Mouse (Mus musculus) urinary bladder, adult 2 months (tissue): Measurements from ENCODE around the gene Osbpl2. TPM values are rescaled to one million over a fixed set of nuclear protein-coding genes. Genes with fewer than 3 reads are reported as not detected.
"Not testable (repeated sequence)": the region's sequence is repeated elsewhere in the genome, so short reads cannot be mapped to it uniquely, and the experiment has no call there.

Experiments used
- DNase-seq: peaks from one replicate; pipeline ENCODE4 v3.0.0; 2022; ENCODE audit warnings: low spot score
- polyA plus RNA-seq: library from polyadenylated mRNA; depleted of rRNA; stranded (reverse); fragments of >200 nt; gene quantifications from 2 replicates; pipeline ENCODE4 v1.2.3, GENCODE M21; 2012

The Osbpl2 gene
- polyA plus RNA-seq, 1 experiment = 92.1 TPM

- DNase-seq = no peak
Measured at GRCm38 (mm10) chr2:180154796-180155195, 35.7 kb downstream of the Osbpl2 start.

DNA sequence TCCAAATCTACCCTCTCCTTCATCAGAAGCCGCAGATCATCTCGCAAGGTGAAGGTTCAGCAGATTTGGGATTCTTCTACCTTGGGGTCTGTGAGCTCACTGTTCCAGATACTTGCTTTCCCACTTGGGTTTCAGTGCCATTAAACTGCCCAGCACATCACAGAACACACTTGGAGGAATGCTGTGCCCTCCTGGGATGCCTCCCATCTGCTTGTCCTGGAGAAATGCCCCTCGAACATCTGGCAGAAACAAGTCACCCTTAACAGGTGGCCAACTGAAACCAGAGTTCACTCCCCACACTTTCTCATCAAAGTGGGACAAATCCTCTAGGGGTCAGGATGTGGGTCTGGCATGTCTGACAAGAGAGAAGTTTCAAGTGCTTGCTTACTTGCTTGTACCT lies 39.5 kb downstream of the Osbpl2 start:
- no peak for DNase-seq

- no peak for DNase-seq
Measured at GRCm38 (mm10) chr2:180165855-180166254, 46.7 kb downstream of the Osbpl2 start.

DNA sequence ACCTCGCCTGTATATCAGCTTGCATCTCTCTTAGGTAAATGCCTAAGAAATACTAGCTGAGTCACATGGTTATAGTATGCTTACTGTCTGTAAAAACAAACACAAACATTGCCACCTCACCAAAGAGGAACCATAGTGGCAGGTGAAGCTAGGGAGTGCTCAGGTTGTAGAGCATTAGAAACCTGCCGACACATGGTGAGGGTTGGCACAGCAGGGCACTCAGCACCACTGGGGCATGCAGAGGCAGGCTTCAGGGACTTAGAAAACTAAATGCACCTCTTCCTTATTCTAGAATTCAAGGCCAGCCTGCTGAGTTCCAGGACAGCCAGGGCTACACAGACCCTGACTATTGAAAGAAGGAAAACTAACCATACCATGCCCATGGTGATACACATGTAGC lies 47.8 kb downstream of the Osbpl2 start:
- no peak for DNase-seq

DNA sequence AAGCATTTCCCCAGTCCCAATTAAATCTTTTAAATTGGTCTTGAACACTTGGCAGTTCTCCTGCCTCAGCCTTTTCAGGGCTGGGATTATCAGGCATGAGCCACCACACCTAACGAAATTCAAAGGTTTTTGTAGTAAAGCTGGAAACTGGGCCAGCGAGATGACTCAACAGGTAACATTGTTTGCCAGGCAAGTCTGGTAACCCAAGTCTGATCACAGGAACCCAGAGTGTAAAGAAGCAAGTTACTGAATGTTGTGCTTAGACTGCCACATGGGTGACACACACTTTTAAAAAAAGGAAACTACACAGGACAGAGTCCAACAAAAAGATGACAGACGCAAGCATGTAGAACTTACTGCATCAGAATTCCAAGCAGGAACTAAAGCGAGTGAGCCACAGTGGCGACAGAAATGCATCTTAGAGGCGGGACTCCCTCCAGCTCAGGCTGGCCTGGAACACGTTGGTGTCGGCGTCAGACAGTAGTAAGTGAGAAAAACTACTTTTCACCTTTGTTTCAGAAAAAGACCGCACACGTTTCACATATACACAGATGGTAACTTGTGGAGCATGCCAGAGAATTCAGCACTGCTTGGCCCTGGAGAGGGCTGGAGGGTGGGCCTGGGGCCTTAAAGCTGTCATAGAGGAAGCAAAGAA lies 51.2 kb downstream of the Osbpl2 start:
- DNase-seq = no peak

GRCm38 (mm10) chr2:180170806-180171521 lies 51.9 kb downstream of the Osbpl2 start, which contains the start of gene Adrm1:
TSS of gene Adrm1 (plus strand) at chr2:180171485.
- DNase-seq = peak; percentile 98

DNA sequence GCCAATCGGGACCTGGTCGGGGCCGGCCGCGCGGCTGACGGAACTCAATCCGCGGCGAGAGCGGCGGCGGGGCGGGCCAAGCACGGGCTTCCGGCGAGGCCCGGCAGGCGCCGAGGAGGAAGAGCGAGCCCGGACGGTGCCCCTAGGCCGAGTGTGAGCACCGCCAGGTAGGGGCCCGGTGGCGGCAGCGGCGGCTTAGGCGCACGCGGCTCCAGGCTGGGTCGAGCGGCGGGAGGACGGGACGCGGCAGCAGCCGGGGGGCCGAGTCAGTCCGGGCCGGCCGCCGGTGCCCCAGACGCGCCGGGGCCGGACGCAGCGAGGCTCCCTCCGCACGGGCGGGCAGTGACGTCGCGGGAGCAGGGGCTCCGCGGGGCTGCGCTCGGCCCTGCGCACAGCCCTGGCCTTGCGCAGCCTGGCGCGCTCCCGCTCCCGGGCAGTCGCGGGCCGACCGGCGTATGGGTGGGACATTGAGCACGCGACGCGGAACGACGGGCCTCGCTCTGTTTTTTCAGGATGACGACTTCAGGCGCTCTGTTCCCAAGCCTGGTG lies 52.5 kb downstream of the Osbpl2 start:
- no peak for DNase-seq

DNA sequence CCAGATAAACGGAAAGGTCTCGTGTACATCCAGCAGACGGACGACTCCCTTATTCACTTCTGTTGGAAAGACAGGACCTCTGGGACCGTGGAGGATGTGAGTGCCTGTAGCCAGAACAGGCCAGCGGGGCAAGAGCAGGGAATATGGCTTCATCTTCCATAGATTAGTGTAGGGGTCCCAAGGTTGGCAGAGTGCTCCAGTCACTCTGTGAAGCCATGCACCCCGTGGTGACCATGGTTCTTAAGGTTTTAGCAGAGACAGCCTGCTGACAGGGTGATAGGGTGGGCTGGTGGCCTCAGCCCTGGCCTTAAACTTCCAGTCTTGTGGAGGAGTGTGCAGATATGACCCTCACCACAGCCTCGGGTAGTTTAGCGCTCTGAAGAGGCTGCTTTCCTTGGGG lies 53.0 kb downstream of the Osbpl2 start:
- no peak for DNase-seq

GRCm38 (mm10) chr2:180173163-180173562 lies 54.1 kb downstream of the Osbpl2 start:
- no peak for DNase-seq

DNA sequence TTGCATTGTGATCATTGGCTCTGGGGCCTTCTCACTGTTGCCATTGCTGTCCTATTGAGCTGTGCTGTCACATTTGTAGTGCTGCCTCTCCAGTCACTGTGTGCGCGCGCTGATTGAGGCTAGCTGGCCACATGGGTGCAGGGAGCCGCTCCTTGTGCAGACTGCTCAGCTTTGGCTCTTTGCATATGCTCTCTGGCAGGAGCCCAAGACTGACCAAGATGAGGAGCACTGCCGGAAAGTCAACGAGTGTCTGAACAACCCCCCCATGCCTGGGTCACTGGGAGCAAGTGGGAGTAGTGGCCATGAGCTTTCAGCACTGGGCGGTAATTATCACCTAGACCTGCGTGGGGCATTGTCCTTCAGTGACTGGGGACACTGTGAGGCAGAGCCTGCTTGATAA lies 54.6 kb downstream of the Osbpl2 start:
- DNase-seq = not testable (repeated sequence)

DNA sequence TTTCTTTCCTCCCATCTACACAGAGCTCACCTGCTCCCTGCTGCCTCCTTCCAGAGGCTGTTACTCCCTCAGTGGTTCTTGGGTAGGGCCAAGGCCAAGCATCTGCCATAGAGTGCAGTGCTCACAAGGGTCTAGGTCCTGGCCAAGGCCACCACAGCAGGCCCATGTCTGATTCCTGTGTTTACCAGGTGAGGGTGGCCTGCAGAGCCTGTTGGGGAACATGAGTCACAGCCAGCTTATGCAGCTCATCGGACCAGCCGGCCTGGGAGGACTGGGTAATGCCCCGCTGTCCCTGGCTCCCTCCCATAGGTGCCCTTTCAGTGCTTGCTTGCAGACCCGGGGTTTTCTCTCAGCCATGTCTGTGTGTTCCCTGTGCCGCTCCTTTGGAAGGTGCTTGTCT lies 55.0 kb downstream of the Osbpl2 start:
- no peak for DNase-seq

DNA sequence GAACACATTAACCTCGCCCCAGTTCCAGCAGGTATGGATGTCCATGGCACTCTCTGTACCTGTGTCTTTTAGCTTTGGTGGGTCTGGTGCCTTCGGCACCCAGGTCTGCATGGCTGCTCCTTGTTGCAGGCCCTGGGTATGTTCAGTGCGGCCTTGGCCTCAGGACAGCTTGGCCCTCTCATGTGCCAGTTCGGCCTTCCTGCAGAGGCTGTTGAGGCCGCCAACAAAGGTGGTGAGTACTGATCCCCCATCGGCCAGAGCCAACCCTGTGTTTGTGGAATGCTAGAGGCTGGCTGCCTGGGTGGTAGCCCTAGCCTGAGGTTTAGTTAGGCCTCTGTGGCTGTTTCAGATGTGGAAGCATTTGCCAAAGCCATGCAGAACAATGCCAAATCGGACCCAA lies 56.6 kb downstream of the Osbpl2 start:
- no peak for DNase-seq

- no peak for DNase-seq
Measured at GRCm38 (mm10) chr2:180181542-180181941, 62.4 kb downstream of the Osbpl2 start.

GRCm38 (mm10) chr2:180184011-180184751 lies 65.1 kb downstream of the Osbpl2 start:
- no peak for DNase-seq

DNA sequence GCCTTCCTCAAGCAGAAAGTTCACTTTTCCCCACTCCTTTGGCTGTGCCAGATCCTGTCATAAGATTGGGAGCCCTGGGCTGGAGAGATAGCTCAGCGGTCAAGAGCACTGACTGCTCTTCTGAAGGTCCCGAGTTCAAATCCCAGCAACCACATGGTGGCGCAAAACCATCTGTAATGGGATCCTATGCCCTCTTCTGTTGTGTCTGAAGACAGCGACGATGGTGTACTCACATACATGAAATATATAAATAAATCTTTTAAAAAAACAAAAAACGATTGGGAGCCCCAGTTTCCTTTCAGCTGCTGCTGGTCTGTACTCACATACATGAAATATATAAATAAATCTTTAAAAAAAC lies 65.6 kb downstream of the Osbpl2 start:
- DNase-seq = no peak

GRCm38 (mm10) chr2:180185686-180186085 lies 66.6 kb downstream of the Osbpl2 start:
- DNase-seq = no peak

DNA sequence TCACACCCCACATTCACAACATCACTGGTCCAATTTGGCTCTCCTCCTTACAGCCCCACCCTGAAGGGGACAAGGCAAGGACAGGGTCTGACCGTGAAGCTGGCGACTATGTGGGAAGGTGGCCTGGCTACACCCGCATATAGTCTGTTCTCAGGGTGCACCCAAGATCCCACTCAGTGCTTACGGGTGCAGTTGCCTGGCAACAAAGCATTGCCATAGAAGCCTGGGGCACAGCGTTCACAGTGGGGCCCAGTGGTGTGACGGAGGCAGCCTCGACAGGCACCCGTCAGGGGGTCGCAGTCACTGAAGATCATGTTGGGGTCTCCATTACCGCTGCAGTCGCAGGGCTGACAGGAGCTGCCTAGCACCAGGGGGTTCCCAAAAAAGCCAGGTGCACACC lies 68.3 kb downstream of the Osbpl2 start:
- DNase-seq = no peak

DNA sequence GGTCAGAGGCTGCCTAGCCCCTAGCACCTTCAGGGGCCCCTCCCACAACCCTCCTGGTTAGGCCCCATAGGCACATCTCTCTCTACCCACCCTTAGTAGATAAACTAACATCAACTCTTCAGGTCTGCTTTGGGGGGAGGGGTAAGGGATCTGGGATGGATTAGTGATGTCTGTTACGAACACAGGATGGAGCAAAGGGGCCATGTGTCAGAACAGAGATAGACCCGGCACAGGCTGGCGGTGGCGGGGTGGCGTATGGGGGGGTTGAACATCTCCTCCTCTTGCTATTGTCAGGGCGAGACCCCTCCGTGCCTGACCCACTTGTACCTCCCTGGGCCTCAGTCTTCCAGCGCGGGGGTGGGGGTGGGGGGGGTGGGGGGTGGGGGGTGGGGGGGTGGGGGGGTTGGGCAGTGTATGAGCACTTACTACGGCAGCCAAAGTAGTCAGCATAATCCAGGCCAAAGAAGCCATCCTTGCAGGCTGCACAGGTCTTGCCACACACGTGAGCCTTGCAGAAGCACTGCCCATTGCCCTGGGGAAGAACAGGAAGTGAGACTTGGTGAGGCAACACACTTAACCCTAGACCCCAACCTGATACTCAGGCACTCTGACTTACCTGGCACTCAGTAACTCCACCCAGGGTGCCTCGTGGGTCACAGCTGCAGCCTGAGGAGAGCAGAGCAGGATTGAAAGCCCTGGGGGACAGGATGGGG lies 77.7 kb downstream of the Osbpl2 start:
- no peak for DNase-seq

GRCm38 (mm10) chr2:180197323-180198037 lies 78.4 kb downstream of the Osbpl2 start:
- DNase-seq = no peak

DNA sequence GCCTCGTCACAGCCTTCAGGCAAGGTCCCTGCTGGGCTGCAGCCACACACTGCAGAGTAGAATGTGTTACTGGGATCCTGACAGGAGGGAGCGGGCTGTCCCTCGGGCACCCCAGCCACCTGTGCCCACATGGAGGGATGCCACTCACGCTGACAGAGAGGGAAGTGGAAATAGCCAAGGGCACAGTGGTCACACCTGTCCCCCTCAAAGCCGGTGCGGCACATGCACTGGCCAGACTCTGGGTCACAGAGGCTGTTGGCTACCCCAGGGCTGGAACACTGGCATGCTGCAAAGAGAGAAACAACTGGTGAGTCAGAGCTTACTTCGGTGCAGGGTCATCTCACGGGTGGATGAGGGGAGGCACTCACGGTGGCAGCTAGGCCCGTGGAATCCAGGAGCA lies 79.7 kb downstream of the Osbpl2 start:
- no peak for DNase-seq

- no peak for DNase-seq
Measured at GRCm38 (mm10) chr2:180200681-180201080, 81.6 kb downstream of the Osbpl2 start.
